Mouse (Mus musculus) right cerebral cortex, adult 2 months (tissue): Measurements from ENCODE around the gene Fam98c.
"Not testable (repeated sequence)": the region's sequence is repeated elsewhere in the genome, so short reads cannot be mapped to it uniquely, and the experiment has no call there.

Experiments used
- DNase-seq, 2 experiments: peaks; one replicate each; pipeline ENCODE4 v3.0.0; 2021 to 2022; ENCODE audit warnings: low spot score in 2 of 2

Gene Fam98c

DNA sequence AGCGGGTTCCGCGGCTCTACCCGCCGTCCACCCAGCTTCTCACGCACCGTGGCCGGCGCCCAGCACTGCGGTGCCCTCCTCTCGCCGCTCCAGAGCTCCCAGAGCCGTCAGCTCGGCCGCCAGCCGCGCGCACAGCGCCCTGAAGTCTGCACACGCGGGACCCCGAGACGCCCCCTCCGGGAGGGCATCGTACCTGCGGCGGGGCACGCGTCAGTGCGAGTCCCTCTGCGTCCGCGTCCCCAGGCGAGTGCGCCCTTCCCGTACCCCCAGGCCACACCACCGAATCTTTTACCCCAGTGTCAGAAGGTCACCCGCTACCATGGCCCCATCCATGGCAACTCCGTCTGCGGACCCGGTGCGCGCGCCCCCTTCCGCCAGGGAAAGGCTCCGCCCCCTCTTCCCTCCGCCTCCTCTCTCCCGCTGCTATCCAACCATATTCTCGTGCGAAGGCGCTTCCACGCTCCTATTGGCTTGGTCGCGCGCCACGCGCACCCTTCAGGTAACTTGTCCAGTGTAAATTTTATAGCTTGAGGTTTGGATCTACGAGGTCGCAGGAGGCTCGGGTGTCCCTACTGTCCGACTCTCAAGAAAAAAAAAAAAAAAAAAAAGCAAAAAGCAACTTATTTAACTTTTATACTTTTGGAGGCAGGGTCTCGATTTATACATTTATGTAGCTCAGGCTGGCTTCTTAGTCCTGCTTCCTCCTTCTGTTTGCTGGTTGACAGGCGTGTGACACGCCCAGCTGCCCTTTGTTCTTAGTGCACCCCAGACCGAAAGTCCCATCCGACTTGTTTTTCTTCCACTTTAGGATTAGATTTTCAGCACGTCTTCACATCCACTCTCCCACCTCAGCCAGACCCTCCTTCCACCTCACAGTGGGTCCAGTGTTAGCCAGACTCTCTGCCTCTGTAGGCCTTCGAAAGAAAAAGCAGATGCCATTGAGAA, at the start of gene Fam98c:
TSS of gene Fam98c (minus strand) at position 397 of the 945 bp plus-strand sequence.
- peak; percentile 81 to 87 for DNase-seq

DNA sequence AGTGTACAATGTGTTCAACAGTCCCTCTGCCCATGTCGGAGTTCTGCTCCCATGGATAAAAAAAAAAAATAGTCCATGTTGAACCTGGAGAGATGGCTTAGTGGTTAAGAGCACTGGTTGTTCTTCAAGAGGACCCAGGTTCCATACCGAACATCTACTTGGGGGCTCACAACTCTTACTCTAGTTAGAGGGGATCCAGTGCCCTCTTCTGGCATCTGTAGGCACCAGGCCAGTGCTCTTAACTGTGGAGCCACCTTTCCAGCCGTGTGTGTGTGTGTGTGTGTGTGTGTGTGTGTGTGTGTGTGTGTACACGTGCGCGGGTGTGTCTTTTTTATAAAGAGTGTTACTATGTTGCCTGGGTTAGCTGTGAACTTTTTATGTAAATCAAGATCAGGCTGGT, 46.5 kb upstream of the Fam98c start:
- DNase-seq, result no peak

DNA sequence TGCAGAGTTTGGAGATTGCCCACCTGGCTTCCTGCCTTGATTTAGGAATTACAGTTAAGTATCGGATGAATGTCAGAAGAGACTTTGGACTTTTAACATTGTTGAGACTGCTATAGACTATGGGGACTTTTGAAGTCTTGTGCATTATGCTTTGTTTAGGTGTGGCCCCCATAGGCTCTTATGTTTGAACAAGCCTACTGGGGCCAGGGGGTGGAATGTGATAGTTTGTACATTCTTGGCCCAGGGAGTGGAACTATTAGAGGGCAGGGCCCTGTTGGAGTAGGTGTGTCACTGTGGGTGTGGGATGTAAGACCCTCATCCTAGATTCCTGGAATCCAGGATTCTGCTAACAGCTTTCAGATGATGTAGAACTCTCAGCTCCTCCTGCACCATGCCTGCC, 38.2 kb upstream of the Fam98c start:
- not testable (repeated sequence) for DNase-seq

DNA sequence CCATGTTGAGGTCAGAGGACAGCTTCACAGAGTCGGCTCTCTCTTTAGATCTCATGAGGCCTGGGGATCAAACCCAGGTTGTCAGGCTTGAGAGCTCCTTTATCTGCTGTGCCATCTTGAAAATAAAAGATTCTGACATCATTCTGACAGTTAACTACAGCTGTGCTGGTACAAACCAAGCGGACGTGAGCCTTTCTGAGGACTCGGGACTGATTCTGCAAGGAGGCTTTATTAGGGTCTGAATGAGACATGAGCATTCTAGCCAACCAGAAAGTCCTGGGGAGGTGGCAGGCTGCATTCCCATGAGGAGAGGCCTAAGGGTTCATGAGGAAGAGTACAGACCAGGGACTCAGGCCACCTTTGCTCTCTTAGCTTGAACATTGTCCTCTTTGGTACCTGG, 25.3 kb upstream of the Fam98c start:
- not testable (repeated sequence) for DNase-seq

DNA sequence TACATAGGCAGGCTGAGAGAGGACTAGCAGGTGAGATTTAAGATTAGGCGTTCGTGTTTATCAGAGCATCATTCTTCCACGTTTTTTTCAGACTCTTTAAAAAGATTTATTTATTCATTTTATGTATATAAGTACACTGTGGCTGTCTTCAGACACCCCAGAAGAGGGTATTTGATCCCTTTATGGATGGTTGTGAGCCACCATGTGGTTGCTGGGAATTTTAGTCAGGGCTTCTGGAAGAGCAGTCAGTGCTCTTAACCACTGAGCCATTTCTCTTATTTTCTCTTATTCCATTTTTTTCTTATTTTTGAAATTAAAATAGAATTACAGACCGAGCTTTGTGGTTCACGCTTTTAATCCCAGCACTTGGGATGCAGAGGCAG, 24.8 kb upstream of the Fam98c start:
- DNase-seq, result no peak

GRCm38 (mm10) chr7:29180077-29180853, 24.2 kb upstream of the Fam98c start, which contains the start of gene Psmd8:
Gene Psmd8, minus strand, starts transcription at chr7:29180701.
- DNase-seq, result peak; percentile 94 to 95

DNA sequence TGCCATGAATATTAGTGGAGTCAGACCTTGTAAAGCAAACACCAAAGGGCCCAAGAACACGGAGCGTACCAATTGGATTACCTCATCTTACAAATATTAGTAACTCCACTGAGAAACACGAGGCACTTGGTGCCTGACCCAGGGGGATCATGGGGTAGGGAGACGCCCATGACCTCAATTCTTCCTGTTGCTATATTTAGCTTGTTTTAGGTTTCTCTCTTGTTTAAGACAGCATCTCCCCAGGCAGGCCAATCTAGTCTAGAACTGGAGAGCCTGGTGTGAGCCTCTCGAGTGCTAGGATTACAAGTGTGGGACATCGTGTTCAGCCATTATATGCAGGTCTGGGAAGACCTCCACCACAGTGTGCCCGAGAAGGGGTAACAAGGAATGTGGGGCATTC, 23.3 kb upstream of the Fam98c start:
- DNase-seq, result no peak

DNA sequence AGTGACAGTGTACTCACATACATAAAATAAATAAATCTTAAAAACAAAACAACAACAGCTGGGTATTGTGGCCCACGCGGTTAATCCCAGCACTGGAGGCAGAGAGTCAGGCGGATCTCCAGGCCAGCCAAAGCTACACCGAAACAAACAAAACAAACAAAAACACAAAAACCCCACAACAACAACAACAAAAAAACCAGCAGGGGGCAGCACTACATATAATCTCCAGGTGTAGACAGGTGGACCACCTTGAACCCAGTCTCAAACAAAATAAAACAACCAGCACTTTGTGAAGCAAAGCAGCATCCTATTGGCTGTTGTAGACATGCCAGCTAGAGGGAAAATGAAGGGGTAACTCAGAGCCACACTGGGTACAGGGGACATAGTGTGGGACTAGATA, 22.1 kb upstream of the Fam98c start:
- no peak for DNase-seq

GRCm38 (mm10) chr7:29172390-29173016, 16.5 kb upstream of the Fam98c start:
- DNase-seq, result no peak

DNA sequence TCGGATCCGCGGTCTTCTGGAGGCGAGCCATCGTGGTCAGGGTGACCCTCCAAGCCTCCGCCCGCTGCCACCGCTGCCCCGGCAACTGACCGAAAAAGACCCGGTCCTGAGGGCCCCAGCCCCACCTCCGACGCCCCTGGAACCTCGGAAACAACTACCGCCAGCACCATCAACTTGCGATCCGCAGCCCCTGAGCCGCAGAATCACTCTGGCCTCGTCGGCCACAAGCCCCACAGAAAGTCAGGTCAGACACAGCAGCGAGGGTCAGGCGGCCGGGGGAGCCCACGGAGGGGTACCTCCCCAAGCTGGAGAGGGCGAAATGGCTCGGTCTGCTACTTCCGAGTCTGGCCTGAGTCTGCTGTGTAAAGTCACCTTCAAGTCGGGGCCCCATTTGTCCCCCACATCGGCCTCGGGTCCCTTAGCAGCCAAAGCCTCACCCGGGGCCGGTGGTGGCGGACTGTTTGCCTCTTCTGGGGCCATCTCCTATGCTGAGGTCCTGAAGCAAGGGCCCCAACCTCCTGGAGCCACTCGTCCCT, 15.6 kb upstream of the Fam98c start:
- DNase-seq, result no peak

- no peak for DNase-seq
These were observed 14.9 kb upstream of the Fam98c start for GRCm38 (mm10) chr7:29170755-29171561.

DNA sequence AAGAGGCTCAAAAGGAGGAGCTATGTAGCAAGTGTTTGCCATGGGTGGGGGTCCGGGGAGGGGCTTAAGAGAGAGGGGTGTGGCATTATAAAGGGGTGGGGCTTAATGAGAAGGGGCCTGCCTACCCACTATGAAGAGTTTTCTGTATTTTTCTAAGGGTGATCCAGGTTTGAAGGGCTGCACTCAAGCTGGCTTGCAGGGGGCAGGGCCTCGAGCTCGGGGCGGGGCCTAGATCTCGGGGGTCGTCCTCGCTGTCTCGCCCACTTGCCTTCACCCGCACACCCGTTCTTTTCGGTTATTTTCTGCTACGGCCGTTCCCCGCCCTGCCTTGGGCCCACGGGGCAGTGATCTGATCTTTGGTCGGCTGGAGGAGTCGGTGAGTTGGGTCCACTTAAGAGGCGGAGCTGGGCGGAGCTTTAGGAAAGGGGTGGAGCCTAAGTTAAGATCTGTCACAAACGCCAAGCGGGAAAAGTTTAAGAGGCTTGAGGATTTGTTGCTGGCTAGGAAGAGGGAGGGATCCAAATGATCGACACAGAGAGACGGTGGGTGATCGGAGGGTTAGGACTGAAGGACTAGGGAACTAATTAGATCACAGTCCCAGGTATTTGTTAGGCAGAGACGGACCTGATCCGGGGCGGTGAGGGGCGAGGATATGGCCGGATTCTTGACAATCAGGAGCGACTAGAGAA, 14.2 kb upstream of the Fam98c start, which contains the start of the genes Ggn and Spred3:
TSS of gene Ggn (plus strand) at position 145 of the 689 bp plus-strand sequence.
TSS of gene Spred3 (minus strand) at position 346 of the 689 bp plus-strand sequence.
- peak; percentile 39 to 64 for DNase-seq

GRCm38 (mm10) chr7:29169231-29170065, 13.4 kb upstream of the Fam98c start:
- DNase-seq, result peak; percentile 78 to 88

- peak in 1 of 2 experiments; percentile 40 for DNase-seq
These were observed 12.8 kb upstream of the Fam98c start for GRCm38 (mm10) chr7:29168791-29169230.

DNA sequence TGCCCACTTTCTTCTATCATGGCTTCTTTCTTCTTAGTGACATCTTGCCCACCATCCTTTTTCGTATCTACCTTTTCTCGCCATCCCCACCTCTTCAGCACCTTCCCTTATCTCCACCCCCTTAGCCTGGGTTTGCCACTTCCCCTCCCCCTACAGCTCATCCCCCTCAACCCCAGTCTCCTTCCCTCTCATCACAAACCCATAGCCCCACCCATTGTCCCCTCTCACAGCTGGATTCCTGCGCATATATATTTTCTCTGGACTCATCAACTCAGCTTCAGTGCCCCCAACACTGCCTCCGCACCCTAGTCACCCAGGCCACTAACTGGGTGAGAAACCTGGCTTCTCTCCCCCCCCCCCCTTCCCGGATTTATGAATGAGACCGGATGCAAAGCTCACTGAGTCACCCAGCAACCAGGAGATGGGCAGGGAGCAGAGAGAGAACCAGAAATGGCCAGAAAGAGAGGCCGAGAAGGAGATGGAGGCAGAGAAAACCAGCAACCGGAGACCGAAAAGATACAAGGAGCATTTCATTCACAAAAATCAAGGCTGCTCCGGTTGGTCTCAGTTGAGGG, 12.2 kb upstream of the Fam98c start:
- no peak for DNase-seq

DNA sequence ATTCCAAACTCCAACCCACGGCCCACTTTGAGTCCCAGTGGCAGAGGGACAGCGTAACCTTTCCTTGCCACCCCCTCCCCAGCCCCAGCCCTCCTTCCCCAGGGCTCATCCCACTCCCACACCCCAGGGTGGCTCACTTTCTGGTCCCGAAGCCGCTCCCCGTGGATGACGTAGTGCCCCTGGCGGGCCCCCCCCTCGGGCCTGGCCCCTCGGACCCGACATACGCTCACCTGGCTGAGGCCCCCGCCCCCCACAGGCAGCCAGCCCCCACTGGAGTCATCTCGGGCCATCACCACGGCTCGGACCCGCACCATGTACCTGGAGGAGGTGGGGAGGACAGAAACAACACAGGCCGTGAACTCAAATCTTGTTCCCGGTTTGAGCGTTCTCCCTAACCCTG, 11.6 kb upstream of the Fam98c start:
- DNase-seq, result no peak

DNA sequence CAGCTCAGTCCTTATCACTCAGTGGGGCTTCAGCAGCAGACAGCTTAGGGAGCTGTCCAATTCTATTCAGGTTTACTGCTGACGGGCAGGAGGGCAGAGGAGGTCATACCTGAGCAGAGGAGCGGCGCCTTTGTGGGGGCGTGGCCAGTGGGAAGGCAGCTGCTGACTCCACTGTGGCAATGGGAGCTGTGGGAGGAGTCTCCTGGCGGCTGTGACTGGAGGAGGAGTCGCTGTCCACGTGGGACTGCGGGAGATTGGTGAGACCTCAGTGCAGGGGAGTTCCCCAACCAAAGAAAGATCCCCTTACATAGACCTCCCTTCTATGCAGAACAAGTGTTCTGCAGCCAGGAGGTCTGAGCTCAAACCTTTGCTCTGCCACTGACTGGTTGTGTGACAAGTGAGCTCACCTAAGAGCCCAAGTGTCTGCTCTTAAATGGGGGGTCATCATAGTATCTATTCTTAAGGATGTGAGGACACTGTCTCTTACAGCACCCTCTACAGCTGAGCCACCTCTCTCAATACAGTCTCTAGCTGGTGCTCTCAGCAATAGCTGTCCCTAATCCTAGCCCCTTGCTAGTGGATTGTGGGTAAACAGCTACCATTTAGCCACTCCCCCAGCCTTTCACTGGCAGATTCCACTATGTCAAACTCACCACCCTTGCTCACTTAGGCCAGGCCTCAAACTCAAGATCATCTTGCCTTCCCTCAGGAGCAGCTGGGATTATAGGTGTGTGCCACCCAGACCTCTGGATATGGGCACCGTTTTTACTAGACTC, 6.9 kb upstream of the Fam98c start:
- no peak for DNase-seq

- no peak for DNase-seq
These were observed 6.3 kb upstream of the Fam98c start for GRCm38 (mm10) chr7:29162294-29162693.
